Mouse (Mus musculus): ENCODE measurements around the gene Ppara.
"Not testable (repeated sequence)": the region's sequence is repeated elsewhere in the genome, so short reads cannot be mapped to it uniquely, and the experiment has no call there.

The Ppara gene

DNA sequence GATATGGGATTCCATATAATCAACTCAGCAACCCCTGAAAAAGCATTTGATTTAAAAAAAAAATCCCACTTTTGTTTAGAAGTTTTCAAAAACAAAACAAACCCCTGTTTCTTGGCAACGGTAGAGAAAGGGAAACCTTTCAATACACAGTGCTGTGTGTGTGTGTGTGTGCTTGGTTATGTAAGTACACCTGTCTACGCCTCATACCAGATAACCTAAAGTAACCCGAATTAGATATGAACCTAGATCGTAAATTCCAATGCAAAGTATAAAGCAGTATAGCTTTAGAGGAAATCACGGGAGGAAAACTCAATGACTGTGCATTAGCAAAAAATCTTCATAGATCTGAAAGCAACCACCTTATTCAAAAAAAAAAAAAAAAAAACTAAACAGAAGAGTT, 31.9 kb downstream of the Ppara start:
- DNase-seq: no peak

DNA sequence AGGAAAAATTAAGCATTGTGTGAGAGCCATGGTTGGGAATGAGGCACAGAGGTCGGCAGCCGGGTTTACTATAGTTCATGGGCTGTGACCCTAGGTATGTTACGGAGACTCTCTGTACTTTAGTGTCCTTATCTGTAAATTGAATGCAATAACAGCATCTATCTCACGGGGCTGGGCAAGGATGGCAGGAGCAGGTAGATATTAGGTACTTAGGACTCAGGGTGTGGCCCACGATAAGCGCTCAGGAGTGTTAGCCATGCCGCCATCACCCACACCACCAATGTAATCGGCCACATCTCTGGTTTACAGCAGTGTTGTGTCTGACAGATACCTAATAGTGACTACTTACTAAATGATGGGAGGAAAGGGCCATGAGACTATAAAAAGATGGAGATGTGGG, 34.2 kb downstream of the Ppara start:
- DNase-seq: no peak

DNA sequence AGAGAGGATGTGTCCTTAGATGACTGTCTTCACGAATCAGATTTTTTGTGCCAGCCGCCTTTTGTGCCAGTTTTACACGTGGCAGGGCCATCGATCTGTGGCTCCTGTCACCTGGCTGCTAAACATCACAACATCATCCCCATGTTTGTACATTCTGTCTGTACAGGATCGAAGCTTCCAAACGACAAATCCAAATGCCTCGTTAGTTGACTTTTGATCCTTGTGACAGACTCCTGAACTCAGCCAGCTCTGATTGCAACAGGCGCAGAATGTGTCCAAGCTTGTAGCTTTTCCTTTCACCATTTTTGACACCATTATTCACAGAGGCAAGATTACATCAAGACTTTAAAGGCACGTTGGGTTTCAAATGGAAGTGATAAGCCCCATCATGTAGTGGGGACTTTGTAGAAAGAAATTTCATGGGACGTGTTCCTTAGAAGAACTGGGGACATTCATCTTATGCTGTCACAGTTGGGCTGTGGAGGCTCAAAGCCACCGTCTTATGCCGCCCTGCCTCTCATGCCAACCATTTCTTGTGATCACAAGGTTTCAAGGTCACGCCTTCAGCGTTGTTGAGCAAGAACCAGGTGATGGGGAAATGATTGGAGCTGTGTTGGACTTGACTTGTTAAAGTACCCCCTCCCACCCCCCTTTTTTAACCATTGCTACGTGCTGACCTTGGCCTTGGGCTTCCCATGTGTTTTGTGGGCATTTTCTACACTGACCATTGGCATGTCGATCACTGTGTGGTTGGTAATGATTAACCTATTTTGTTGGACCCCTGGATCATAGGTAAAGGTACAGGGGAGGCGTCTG, 36.7 kb downstream of the Ppara start:
- no peak for DNase-seq

DNA sequence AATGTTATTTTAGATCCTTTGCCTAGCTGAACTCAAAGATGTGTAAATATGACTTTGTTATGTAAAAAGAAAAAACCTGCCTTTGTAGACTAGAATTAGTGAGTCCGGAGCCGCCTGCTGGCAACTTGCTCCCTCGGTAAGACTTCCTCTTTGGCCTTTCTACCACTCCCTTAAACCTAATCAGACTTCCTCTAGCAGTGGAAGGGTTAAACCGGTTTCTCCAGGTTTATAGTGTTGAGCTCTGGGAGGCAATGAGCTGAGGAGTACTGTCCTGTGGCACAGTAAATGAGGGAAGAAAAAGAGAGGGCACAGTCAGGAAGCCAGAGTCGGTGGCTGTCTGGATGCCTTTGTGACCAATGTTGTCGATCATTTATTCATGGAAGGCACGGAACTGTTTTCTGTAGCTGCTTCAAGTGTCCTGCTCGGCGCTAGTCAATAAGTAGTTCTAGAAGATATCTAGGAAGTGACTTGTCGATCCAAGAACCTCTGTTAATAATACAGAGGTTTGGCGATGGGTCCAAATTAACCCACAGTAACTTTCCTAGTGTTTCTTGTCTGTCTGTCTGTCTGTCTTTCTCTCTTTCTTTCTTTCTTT, 37.5 kb downstream of the Ppara start:
- no peak for DNase-seq

GRCm38 (mm10) chr15:85774419-85774818, 39.6 kb downstream of the Ppara start:
- no peak for DNase-seq

DNA sequence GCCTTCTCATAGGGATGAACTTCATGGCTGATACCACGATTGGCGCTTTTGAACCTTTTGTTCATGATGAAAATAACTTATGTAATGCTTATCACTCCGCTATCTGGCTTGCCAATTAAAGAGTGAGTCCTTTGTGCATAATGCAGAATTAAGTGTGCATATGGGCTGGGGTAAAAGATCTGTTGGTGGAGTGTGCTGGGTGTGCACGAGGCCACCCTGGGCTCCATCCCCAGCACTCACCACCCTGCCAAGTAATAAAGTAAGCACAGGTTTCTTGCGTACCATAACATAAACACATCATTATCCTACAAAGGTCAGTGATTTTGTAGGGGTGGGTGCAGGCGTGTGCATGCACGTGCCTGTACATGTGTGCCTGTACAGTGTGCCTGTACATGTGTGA, 40.2 kb downstream of the Ppara start:
- DNase-seq: no peak

- DNase-seq: no peak
These were observed 41.5 kb downstream of the Ppara start for GRCm38 (mm10) chr15:85776241-85776640.

GRCm38 (mm10) chr15:85776771-85777170, 42.0 kb downstream of the Ppara start:
- no peak for DNase-seq

GRCm38 (mm10) chr15:85778891-85779290, 44.1 kb downstream of the Ppara start:
- not testable (repeated sequence) for DNase-seq

DNA sequence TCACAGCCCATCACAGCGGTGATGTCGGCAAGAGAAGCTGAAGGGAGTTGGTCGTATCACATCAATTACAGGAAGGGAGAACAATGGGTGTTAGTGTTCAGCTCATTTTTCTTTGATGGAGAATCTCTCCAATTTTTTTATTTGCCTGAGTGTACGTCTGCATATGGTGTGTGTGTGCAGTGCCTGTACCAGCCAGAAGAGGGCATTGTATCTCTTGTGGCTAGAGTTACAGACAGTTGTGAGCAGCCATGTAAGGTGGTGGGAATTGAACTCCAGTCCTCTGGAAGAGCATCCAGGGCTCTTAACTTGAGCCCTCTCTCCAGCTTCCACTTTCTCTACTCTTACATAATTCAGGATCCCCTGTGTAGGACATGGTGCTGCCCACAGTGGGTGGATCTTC, 48.4 kb downstream of the Ppara start:
- no peak for DNase-seq

GRCm38 (mm10) chr15:85784341-85784740, 49.6 kb downstream of the Ppara start:
- DNase-seq: no peak

DNA sequence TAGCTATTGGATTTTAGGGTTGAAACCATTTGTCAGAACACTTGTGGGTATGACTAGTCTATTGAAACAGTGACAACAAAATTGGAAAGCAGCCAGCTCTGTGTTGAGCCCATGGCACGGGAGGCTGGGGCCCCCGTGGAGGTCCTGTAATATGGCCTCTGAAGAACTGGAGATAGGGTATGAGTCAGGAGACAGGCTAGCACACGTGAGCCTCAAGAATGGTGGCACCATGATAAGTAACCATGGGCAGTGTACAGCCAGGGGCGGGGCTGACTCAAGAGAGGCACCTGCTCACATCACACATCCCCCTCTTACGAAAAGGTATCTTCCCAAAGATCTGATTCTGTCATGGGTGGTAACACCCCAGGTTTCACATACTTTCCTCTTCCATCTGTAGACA, 51.9 kb downstream of the Ppara start:
- DNase-seq: no peak

GRCm38 (mm10) chr15:85787482-85787881, 52.7 kb downstream of the Ppara start:
- DNase-seq: no peak

DNA sequence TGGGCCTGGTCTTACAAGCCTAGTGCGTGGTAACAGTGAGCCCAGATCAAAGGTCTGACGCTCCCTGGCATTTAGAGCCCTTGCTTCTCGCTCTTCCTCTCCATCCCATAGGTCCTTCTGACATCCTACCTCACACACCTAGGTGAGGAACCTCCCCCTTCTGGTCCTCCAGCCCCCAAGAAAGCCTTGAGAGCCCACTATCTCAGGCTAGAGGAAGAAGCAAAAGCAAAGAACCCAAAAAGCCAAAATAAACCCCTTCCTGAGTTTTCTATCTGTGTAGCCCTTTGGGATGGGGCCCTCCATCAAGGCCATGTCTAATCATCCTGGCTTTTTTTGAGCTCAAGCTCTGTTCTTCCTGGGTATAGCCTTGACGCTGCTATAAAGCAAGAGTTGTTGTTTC, 53.3 kb downstream of the Ppara start:
- no peak for DNase-seq

GRCm38 (mm10) chr15:85788633-85789032, 53.9 kb downstream of the Ppara start:
- no peak for DNase-seq

DNA sequence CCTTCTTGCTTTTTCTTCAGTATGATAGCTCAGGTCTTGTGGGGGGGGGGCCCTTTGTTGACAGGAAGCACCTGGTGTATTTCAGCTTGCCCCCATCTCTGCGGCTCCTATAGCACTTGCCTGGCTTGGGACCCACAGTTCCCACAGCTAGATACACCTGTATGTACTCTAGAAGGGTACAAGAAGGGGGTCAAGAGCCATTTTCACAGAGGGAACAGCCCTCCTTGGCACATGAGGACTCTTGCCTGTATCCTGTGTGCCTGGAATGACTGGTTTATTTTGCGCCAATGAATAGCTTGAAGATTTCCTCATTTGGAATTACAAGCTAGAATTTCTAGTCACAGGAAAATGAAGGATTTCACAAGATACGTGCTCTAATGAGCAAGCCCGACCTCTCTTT, 56.7 kb downstream of the Ppara start:
- DNase-seq: no peak

GRCm38 (mm10) chr15:85792819-85793218, 58.0 kb downstream of the Ppara start:
- DNase-seq: no peak

DNA sequence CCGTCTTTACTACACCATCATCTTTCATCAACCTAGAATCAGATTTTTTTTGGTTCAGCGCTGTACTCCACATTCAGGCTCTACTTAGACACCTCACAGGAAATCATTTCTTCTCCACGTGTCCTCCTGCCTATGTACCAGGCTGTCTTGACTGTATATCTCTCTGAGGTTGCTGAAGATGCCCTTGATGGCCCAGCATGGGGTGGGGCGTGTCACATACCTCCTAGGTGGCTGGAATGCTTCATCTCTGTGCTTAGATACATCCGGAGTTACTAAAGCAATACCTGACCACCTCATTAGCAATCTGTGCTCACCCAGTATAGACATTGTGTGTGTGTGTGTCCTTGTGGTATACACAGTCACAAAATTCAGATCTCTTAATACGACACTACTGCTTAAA, 60.7 kb downstream of the Ppara start:
- no peak for DNase-seq

GRCm38 (mm10) chr15:85798676-85799075, 63.9 kb downstream of the Ppara start:
- no peak for DNase-seq

GRCm38 (mm10) chr15:85802931-85803330, 68.1 kb downstream of the Ppara start:
- DNase-seq: no peak

DNA sequence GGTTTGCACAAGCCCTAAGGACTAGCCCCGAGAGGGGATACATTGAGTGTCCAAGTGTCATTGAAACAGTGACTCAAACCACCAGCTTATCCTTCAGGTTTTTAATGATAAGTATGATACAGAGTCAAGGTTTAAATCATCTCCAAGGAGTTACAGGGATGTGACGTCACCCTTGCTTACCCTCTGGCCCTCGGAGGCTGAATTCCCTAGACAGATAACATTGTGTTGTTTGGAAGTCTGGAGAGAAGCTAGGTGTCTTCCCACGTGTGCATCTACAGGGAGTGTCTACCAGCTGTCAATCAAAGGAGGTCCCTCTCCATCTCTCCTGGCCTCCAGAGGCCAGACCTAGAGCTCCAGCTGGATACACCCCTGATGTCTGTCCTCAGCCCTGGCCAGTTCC, 72.1 kb downstream of the Ppara start:
- DNase-seq: no peak

GRCm38 (mm10) chr15:85807404-85807803, 72.6 kb downstream of the Ppara start:
- DNase-seq: no peak

DNA sequence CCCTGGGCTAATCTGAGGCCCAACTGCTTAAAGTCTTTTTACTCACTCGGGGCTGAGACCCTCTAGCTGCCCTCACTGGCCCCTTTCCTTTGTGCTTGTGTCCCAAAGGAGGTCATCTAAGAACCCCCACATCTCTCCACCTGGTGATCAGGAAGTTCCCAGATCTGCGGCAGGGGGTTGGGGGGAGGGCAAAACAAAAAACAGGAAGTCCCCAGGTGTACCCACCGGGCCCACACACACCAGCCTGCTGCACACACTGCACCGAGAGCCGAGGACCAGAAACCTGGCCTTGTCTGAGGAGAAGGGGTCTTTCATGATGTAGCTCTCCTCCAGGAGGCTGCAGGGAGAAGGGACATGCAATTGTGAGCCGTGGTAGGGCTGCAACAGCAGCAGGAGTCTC, 73.2 kb downstream of the Ppara start:
- DNase-seq: no peak

GRCm38 (mm10) chr15:85808434-85808833, 73.7 kb downstream of the Ppara start:
- no peak for DNase-seq

- peak; percentile 34 for DNase-seq
These were observed 74.3 kb downstream of the Ppara start for GRCm38 (mm10) chr15:85809091-85809490.
